Mouse (Mus musculus) cerebellum, adult 11-12 months (tissue): ENCODE results near the gene Gtf2ird1.
"Not testable (repeated sequence)": the region's sequence is repeated elsewhere in the genome, so short reads cannot be mapped to it uniquely, and the experiment has no call there.

Source experiments
- DNase-seq: peaks from one replicate; pipeline ENCODE4 v3.0.0; 2022

The Gtf2ird1 gene

GRCm38 (mm10) chr5:134473902-134474301 lies 17.4 kb upstream of the Gtf2ird1 start:
- DNase-seq = no peak

- no peak for DNase-seq
Observed at GRCm38 (mm10) chr5:134470538-134471169, 14.1 kb upstream of the Gtf2ird1 start.

- DNase-seq = no peak
Observed at GRCm38 (mm10) chr5:134469559-134470150, 13.1 kb upstream of the Gtf2ird1 start.

- no peak for DNase-seq
Observed at GRCm38 (mm10) chr5:134468158-134468765, 11.7 kb upstream of the Gtf2ird1 start.

GRCm38 (mm10) chr5:134467030-134467549 lies 10.6 kb upstream of the Gtf2ird1 start:
- DNase-seq = no peak

GRCm38 (mm10) chr5:134466296-134467029 lies 9.9 kb upstream of the Gtf2ird1 start:
- no peak for DNase-seq

- no peak for DNase-seq
Observed at GRCm38 (mm10) chr5:134465197-134465596, 8.7 kb upstream of the Gtf2ird1 start.

- DNase-seq = no peak
Observed at GRCm38 (mm10) chr5:134464225-134464624, 7.7 kb upstream of the Gtf2ird1 start.

- no peak for DNase-seq
Observed at GRCm38 (mm10) chr5:134462731-134463130, 6.2 kb upstream of the Gtf2ird1 start.

- DNase-seq = no peak
Observed at GRCm38 (mm10) chr5:134462316-134462715, 5.8 kb upstream of the Gtf2ird1 start.

- no peak for DNase-seq
Observed at GRCm38 (mm10) chr5:134460546-134460945, 4.0 kb upstream of the Gtf2ird1 start.

GRCm38 (mm10) chr5:134459096-134459495 lies 2.6 kb upstream of the Gtf2ird1 start:
- DNase-seq = no peak

- no peak for DNase-seq
Observed at GRCm38 (mm10) chr5:134458416-134458815, 1.9 kb upstream of the Gtf2ird1 start.

GRCm38 (mm10) chr5:134457371-134457770 lies 855 bp upstream of the Gtf2ird1 start:
- DNase-seq = no peak

GRCm38 (mm10) chr5:134455914-134456423 lies 547 bp downstream of the Gtf2ird1 start:
- peak; percentile 68 for DNase-seq

- DNase-seq = peak; percentile 46
Observed at GRCm38 (mm10) chr5:134455186-134455895, 1.2 kb downstream of the Gtf2ird1 start.

- no peak for DNase-seq
Observed at GRCm38 (mm10) chr5:134454421-134454820, 2.1 kb downstream of the Gtf2ird1 start.

- DNase-seq = no peak
Observed at GRCm38 (mm10) chr5:134453577-134453976, 2.9 kb downstream of the Gtf2ird1 start.

- DNase-seq = not testable (repeated sequence)
Observed at GRCm38 (mm10) chr5:134446755-134447154, 9.8 kb downstream of the Gtf2ird1 start.

- no peak for DNase-seq
Observed at GRCm38 (mm10) chr5:134445895-134446294, 10.6 kb downstream of the Gtf2ird1 start.

- no peak for DNase-seq
Observed at GRCm38 (mm10) chr5:134445208-134445831, 11.2 kb downstream of the Gtf2ird1 start.

- no peak for DNase-seq
Observed at GRCm38 (mm10) chr5:134444473-134444872, 12.0 kb downstream of the Gtf2ird1 start.
